Mouse (Mus musculus): ENCODE results near the gene Zfyve1. TPM values are rescaled to one million over a fixed set of nuclear protein-coding genes. Genes with fewer than 3 reads are reported as not detected.
A peak's percentile ranks its signal among the peaks of the same experiment; 100 is the strongest.
"Not testable (repeated sequence)": the region's sequence is repeated elsewhere in the genome, so short reads cannot be mapped to it uniquely, and the experiment has no call there.

Zfyve1 gene
- total RNA-seq, 2 experiments from 2014 or later: 43.9 to 48.9 TPM

DNA sequence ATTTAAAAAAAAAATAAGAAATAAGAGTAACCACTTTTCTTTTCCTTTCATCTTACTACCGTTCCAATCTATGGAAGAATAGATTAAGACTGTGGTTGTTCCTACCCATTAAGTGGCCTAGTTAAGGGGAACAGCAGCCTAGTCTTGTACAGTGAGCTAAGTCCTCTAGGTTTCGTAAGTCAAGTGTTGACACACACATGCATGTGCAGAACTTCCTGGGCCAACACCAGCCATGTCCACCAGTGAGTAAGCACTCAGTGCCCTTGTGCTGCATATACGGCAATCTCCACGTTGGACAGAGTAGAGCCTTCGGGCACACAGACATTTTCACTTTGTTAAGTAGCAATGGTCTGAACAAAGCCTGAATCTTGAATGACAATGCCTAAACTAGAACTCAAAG is 20.2 kb upstream of the Zfyve1 start:
- no peak for DNase-seq (ENCODE audit: extremely low spot score in 1 of 2, low spot score in 2 of 2)
- Histone ChIP-seq H3K27ac (no peak overlapping the region), H3K4me3 (no peak overlapping the region)
- intact Hi-C loops (cut with DNase I): no loop called here
- no peak for TF ChIP-seq CTCF (IDR thresholded peaks at IDR 0.05)

DNA sequence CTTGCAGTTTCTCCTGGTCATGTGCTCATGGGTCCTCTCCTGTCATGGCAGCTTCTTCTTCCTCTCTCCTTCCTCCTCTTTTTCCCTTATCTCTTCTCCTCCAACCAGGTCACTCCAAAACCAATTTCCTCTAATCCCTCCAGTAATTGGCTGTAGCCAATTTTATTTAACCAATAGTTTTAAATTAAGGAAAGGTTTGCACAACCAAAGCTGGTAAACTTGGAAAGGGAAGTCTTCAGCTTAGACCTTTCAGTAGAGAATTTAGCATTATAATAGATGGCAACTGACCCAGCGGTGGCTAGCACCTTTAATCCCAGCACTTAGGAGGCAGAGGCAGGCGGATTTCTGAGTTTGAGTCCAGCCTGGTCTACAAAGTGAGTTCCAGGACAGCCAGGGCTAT is 9.4 kb upstream of the Zfyve1 start:
- H3K27ac ChIP-seq; intact Hi-C loops (cut with DNase I); H3K4me3 ChIP-seq; DNase-seq (ENCODE audit: extremely low spot score in 1 of 2, low spot score in 2 of 2): not testable (repeated sequence)

DNA sequence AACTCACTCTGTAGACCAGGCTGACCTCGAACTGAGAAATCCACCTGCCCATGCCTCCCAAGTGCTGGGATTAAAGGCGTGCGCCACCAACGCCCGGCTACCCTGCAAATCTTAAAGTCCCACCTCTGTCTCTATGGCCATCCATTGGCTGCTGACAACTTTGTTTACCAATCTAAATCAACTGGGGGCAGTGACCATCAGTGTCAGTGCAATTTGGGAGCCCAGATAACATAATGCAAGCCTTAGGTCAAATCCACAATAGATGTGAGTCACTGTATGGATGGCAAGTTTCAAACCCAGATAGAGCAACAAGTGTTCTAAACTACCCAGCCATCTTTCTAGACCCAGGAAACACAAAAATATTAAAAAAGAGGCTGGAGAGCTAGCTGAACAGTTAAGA is 5.3 kb upstream of the Zfyve1 start:
- TF ChIP-seq CTCF (IDR thresholded peaks at IDR 0.05): no peak
- DNase-seq (ENCODE audit: extremely low spot score in 1 of 2, low spot score in 2 of 2): no peak
- no peak overlapping the region for H3K27ac ChIP-seq
- intact Hi-C loops (cut with DNase I): no loop called here
- H3K4me3 ChIP-seq: no peak overlapping the region

DNA sequence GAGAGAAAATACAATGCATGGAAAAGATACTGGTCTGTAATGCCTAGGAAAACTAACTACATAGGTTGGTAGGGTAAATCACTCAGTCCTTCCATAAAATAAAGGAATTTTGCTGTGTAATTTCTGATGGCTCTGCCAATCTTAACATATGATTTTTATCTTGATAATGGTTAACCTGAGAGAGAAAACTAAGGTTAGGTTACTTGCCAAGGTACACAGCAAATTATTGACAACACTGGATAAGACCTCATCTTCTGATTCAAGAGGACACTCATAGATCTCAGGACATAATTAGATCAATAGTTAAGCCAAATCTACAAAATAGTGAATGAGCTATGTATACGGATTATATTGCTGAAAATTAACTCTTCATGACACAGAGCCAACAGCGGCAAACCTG is 859 bp upstream of the Zfyve1 start:
- DNase-seq (ENCODE audit: extremely low spot score in 1 of 2, low spot score in 2 of 2): no peak
- no peak for TF ChIP-seq CTCF (IDR thresholded peaks at IDR 0.05)
- intact Hi-C loops (cut with DNase I): loop anchor here (5.0 kb wide), 2 partner anchors 34 to 89 kb away; partner anchors contain the start of genes Psen1 and Rbm25
- no peak overlapping the region; the same call in 1 of the 2 replicates for H3K4me3 ChIP-seq
- no peak overlapping the region for H3K27ac ChIP-seq

DNA sequence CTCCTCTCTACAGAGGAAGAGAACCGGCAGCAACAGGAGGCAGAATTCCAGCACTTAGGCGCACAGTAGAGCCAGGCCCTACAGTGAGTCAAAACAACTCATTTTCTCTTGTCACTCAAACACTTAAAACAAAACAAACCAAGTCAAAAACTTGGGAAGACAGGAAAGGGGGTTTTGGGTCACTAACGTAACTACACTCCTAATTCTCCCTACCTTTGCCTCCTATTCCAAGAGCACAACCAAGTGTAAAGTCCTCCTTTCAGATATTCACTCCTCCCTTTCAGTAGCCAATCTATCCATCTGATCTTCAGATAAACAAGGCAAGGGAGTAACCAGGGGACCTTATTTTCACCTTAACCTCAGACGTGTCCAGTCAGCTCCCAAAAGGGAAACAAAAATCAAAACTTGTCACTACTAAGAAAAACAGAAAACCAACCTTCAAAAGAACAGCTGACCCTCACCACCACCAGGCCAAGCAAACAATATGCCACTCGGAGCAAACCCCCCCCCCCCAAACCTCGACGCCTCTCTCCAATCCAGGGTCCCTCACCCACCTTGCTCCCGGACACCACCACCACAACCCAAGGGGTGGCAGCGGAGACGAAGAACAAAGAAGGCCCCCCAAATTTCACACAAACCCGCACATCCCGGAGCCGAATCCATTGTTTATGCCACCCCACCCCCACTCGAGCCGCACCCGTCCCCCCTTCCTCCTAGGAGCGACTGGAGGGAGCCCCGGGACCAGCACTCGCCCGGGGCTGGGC is 649 bp downstream of the Zfyve1 start:
- intact Hi-C loops (cut with DNase I): loop anchor here (5.0 kb wide), 2 partner anchors 36 to 91 kb away; partner anchors contain the start of genes Psen1 and Rbm25
- Histone ChIP-seq H3K4me3 (peak overlapping the region; percentile 81), H3K27ac (peak overlapping the region; percentile 92)
- no peak for TF ChIP-seq CTCF (IDR thresholded peaks at IDR 0.05)
- no peak for DNase-seq (ENCODE audit: extremely low spot score in 1 of 2, low spot score in 2 of 2)

DNA sequence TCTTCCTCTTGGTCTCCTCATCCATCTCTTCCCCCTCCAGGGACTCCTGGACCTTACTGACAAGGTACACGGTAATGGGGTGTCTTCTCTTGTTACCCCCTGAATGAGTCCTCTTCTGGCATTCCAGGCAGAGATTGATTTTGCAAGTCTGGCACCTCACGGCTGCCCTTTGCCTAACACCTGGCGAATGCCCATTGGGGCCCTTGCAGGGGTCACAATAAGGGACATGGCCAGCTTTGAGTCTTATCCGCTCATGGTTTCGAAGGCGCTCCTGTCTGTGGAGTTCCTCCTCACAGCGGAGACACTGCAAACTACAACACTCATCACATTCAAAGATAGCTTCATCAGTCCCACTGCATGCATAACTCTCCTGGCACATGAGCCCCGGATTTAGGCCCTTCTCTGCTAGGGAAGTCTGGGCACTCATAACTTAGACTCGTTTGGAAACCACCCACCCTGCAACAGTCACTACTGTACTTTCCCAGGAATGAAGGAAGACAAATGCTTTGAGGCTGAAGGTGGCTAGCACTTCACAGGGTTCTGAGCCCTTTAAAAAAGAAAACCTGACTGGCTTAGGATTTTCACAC is 2.5 kb downstream of the Zfyve1 start:
- no peak overlapping the region for H3K4me3 ChIP-seq
- intact Hi-C loops (cut with DNase I): loop anchor here (5.0 kb wide), 2 partner anchors 38 to 93 kb away; partner anchors contain the start of genes Psen1 and Rbm25
- peak in 1 of 2 experiments; percentile 17 for DNase-seq (ENCODE audit: extremely low spot score in 1 of 2, low spot score in 2 of 2)
- no peak; the same call in 1 of the 2 replicates for TF ChIP-seq CTCF (IDR thresholded peaks at IDR 0.05)
- no peak overlapping the region for H3K27ac ChIP-seq

DNA sequence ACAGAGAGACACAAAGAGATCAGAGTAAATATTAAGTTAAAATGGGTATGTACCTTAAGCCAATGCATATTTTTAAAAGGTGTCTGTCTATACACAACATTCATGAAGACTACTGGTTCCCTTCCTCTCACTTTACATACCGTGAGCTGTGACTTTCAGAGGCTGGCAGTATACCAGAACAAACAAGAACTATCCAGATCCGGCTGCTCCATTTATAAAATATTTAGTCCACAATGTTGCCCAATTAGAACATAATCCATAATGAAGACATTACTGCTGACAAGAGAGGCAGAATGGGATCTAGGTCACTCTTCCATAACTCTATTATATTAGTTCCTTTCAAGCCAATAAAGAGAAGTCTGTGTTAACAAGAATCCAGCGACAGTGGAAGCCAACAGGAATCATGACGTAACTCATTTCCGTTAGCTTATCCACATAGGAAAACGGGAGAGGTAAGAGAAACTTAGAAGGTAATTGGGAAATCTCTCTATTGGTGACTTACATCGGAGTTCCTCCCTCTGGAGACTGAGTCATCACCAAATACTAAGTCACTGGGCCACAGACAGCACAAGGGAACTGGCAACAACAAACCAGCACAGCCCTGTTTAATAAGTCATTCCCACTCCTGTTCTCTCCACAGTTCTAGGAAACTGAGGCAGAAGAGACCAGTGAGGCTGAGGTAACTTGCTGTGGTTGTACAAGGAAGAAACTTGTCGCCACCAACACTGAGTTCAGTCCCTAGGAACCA is 5.1 kb downstream of the Zfyve1 start:
- intact Hi-C loops (cut with DNase I): no loop called here
- Histone ChIP-seq H3K4me3 (no peak overlapping the region), H3K27ac (no peak overlapping the region)
- no peak for TF ChIP-seq CTCF (IDR thresholded peaks at IDR 0.05)
- no peak for DNase-seq (ENCODE audit: extremely low spot score in 1 of 2, low spot score in 2 of 2)

DNA sequence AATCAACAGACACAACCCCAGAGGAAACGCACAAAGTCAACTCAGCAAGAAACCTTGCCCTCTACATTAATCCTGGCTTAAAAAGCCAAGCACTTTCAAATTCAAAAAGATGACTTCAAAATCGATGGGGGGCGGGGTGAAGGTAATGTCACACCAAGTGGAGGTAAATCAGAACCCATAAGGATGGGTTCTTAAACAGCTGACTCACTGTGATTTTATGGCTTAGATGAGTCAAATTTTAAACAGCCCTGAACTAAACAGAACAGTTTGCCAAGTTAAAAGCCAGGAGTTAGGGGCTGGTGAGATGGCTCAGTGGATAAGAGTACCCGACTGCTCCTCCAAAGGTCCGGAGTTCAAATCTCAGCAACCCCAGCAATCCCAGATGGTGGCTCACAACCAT is 10.4 kb downstream of the Zfyve1 start:
- Histone ChIP-seq H3K27ac (no peak overlapping the region), H3K4me3 (no peak overlapping the region)
- TF ChIP-seq CTCF (IDR thresholded peaks at IDR 0.05): no peak
- DNase-seq (ENCODE audit: extremely low spot score in 1 of 2, low spot score in 2 of 2): no peak
- intact Hi-C loops (cut with DNase I): no loop called here

DNA sequence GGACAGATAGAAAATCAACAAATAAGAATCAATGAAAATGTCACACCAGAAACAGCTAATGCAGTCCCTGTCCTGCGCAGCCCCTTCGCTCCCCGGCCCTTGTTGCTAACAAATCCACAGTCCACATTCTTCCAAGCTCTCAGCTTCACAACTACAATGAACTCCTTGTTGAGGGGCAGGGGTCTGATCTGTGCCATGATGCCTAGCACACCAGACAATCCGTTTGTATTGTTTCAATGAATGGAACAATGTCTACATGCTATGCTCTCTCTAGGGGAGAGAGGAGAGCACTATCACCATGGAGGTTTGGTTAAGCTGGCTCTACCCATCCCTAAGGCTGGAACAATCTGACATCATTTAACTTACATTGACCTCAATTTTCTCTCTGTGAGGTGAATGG is 14.3 kb downstream of the Zfyve1 start:
- no peak for TF ChIP-seq CTCF (IDR thresholded peaks at IDR 0.05)
- intact Hi-C loops (cut with DNase I): no loop called here
- H3K27ac ChIP-seq: no peak overlapping the region
- H3K4me3 ChIP-seq: no peak overlapping the region
- DNase-seq (ENCODE audit: extremely low spot score in 1 of 2, low spot score in 2 of 2): no peak

DNA sequence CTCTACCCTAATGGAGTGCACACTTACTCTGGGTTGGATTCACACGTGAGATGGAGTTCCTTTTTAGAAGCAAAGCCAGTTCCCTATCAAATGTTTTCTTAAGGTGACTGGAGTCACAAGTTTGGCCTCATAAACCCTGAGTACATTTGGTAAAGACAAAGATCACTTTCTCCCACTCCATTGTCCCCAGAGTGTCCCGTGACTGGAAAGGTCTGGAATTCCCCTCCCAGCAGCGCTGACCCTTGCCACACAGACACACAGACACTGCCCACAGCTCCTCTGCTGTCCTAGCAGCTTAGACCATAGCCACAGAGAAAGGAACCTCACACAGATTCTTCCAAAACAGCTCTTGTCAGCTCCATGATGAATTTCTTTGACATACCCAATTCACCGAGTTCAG is 14.9 kb downstream of the Zfyve1 start:
- DNase-seq (ENCODE audit: extremely low spot score in 1 of 2, low spot score in 2 of 2): no peak
- Histone ChIP-seq H3K4me3 (no peak overlapping the region), H3K27ac (no peak overlapping the region)
- intact Hi-C loops (cut with DNase I): no loop called here
- TF ChIP-seq CTCF (IDR thresholded peaks at IDR 0.05): no peak

DNA sequence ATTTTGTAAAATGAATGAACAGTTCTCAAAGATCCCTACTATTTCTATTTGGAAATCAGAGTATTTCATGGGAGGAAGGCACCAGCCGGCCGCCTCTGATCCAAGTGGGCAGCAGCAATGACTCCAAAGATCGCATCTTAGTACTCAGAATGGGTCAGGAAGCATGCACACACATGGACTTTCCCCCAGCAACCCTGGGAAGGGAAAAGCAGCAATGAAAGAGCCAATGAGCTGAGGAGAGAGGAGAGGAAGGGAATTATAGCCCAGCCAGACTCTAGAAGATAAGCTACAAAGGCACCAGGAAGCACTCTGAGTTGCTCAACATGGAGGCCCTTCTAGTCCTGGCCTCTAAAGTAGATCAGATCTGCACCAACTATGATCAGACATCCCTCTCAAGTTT is 16.7 kb downstream of the Zfyve1 start:
- TF ChIP-seq CTCF (IDR thresholded peaks at IDR 0.05): no peak
- intact Hi-C loops (cut with DNase I): no loop called here
- DNase-seq (ENCODE audit: extremely low spot score in 1 of 2, low spot score in 2 of 2): no peak
- H3K27ac ChIP-seq: no peak overlapping the region; the same call in 1 of the 2 replicates
- H3K4me3 ChIP-seq: no peak overlapping the region
